Mouse (Mus musculus): ENCODE results near the gene Mrm3. TPM values are rescaled to one million over a fixed set of nuclear protein-coding genes. Genes with fewer than 3 reads are reported as not detected.
A peak's percentile ranks its signal among the peaks of the same experiment; 100 is the strongest.

The Mrm3 gene
- total and polyA plus RNA-seq, 3 experiments, result 11.9 to 23.4 (median 21.8) TPM

GRCm38 (mm10) chr11:76217390-76217800 is 26.1 kb upstream of the Mrm3 start, which contains the start of the genes Dbil5 and Gemin4:
TSS of gene Dbil5 (plus strand) at chr11:76217608.
TSS of gene Gemin4 (minus strand) at chr11:76217664.
- WGBS, result 2% methylated on average over 34 of the region's 35 CpGs
- intact Hi-C loops (cut with DNase I), result loop anchor here (1.0 to 5.0 kb wide), 3 partner anchors 15 to 135 kb away; partner anchors contain the start of genes Fam57a and Vps53
- Histone ChIP-seq H3K79me2 (replicated peaks; ENCODE audit: control insufficient read depth, insufficient read depth, low read length) (no peaks in the 10 kb centered on the region), H3K36me3 (ENCODE audit: control insufficient read depth, insufficient read depth, low read length) (no peaks in the 10 kb centered on the region), H3K27ac (peak within 1 kb of the TSS; percentile 92), H3K4me3 (peak within 1 kb of the TSS; percentile 93), H3K9ac (ENCODE audit: low read depth, low read length) (peak within 1 kb of the TSS; percentile 76), H3K4me1 (ENCODE audit: control insufficient read depth, insufficient read depth, low read length) (no peaks in the 10 kb centered on the region; the same call in none of the 2 replicates), H3K27me3 (ENCODE audit: control insufficient read depth, insufficient read depth, low read length) (no peaks in the 10 kb centered on the region)
- TF ChIP-seq EP300 (IDR thresholded peaks at IDR 0.05; ENCODE audit: insufficient read depth, low read depth, low read length), result peak; percentile 90
- TF ChIP-seq POLR2A (IDR thresholded peaks at IDR 0.05; ENCODE audit: insufficient read depth, low read depth, low read length), result peak; percentile 75
- TF ChIP-seq CTCF (IDR thresholded peaks at IDR 0.05), result peak; percentile 96
- peak; percentile 97 for DNase-seq

GRCm38 (mm10) chr11:76224631-76225030 is 18.9 kb upstream of the Mrm3 start:
- Histone ChIP-seq H3K79me2 (replicated peaks; ENCODE audit: control insufficient read depth, insufficient read depth, low read length) (no peaks in the 10 kb centered on the region), H3K9ac (ENCODE audit: low read depth, low read length) (no peak overlapping the region), H3K36me3 (ENCODE audit: control insufficient read depth, insufficient read depth, low read length) (no peaks in the 10 kb centered on the region), H3K27ac (no peak overlapping the region), H3K27me3 (ENCODE audit: control insufficient read depth, insufficient read depth, low read length) (no peaks in the 10 kb centered on the region), H3K4me3 (no peak overlapping the region), H3K4me1 (ENCODE audit: control insufficient read depth, insufficient read depth, low read length) (no peaks in the 10 kb centered on the region)
- WGBS, result 79% methylated on average over 5 of the region's 5 CpGs
- DNase-seq, result no peak
- TF ChIP-seq POLR2A (IDR thresholded peaks at IDR 0.05; ENCODE audit: insufficient read depth, low read depth, low read length) (no peak), CTCF (IDR thresholded peaks at IDR 0.05) (no peak), EP300 (IDR thresholded peaks at IDR 0.05; ENCODE audit: insufficient read depth, low read depth, low read length) (no peak)
- intact Hi-C loops (cut with DNase I), result no loop called here

GRCm38 (mm10) chr11:76225051-76225450 is 18.5 kb upstream of the Mrm3 start:
- no peaks in the 10 kb centered on the region for H3K27me3 ChIP-seq (ENCODE audit: control insufficient read depth, insufficient read depth, low read length)
- H3K4me1 ChIP-seq (ENCODE audit: control insufficient read depth, insufficient read depth, low read length), result no peaks in the 10 kb centered on the region
- no peak for TF ChIP-seq POLR2A (IDR thresholded peaks at IDR 0.05; ENCODE audit: insufficient read depth, low read depth, low read length)
- TF ChIP-seq EP300 (IDR thresholded peaks at IDR 0.05; ENCODE audit: insufficient read depth, low read depth, low read length), result no peak
- no peak for TF ChIP-seq CTCF (IDR thresholded peaks at IDR 0.05)
- H3K79me2 ChIP-seq (replicated peaks; ENCODE audit: control insufficient read depth, insufficient read depth, low read length), result no peaks in the 10 kb centered on the region
- intact Hi-C loops (cut with DNase I), result no loop called here
- no peak overlapping the region for H3K27ac ChIP-seq
- H3K4me3 ChIP-seq, result no peak overlapping the region
- H3K36me3 ChIP-seq (ENCODE audit: control insufficient read depth, insufficient read depth, low read length), result no peaks in the 10 kb centered on the region
- no peak for DNase-seq
- no peak overlapping the region for H3K9ac ChIP-seq (ENCODE audit: low read depth, low read length)

GRCm38 (mm10) chr11:76236136-76236535 is 7.4 kb upstream of the Mrm3 start:
- intact Hi-C loops (cut with DNase I), result no loop called here
- Histone ChIP-seq H3K9ac (ENCODE audit: low read depth, low read length) (no peak overlapping the region), H3K79me2 (replicated peaks; ENCODE audit: control insufficient read depth, insufficient read depth, low read length) (no peaks in the 10 kb centered on the region), H3K36me3 (ENCODE audit: control insufficient read depth, insufficient read depth, low read length) (no peaks in the 10 kb centered on the region), H3K27me3 (ENCODE audit: control insufficient read depth, insufficient read depth, low read length) (no peaks in the 10 kb centered on the region), H3K4me3 (no peak overlapping the region), H3K4me1 (ENCODE audit: control insufficient read depth, insufficient read depth, low read length) (0 out of 2 replicates have a peak, but pooled peaks cover 1% of the 10 kb centered on the region), H3K27ac (no peak overlapping the region)
- WGBS, result 87% methylated on average over 3 of the region's 3 CpGs
- TF ChIP-seq POLR2A (IDR thresholded peaks at IDR 0.05; ENCODE audit: insufficient read depth, low read depth, low read length), result no peak
- no peak for TF ChIP-seq CTCF (IDR thresholded peaks at IDR 0.05)
- TF ChIP-seq EP300 (IDR thresholded peaks at IDR 0.05; ENCODE audit: insufficient read depth, low read depth, low read length), result no peak
- DNase-seq, result no peak

- DNase-seq, result no peak
- Histone ChIP-seq H3K9ac (ENCODE audit: low read depth, low read length) (no peak overlapping the region), H3K27me3 (ENCODE audit: control insufficient read depth, insufficient read depth, low read length) (no peaks in the 10 kb centered on the region), H3K4me1 (ENCODE audit: control insufficient read depth, insufficient read depth, low read length) (peaks cover 3% of the 10 kb centered on the region), H3K79me2 (replicated peaks; ENCODE audit: control insufficient read depth, insufficient read depth, low read length) (no peaks in the 10 kb centered on the region), H3K27ac (no peak overlapping the region), H3K4me3 (no peak overlapping the region), H3K36me3 (ENCODE audit: control insufficient read depth, insufficient read depth, low read length) (peaks cover 2% of the 10 kb centered on the region; the same call in 1 of the 2 replicates)
- TF ChIP-seq EP300 (IDR thresholded peaks at IDR 0.05; ENCODE audit: insufficient read depth, low read depth, low read length) (no peak), POLR2A (IDR thresholded peaks at IDR 0.05; ENCODE audit: insufficient read depth, low read depth, low read length) (no peak), CTCF (IDR thresholded peaks at IDR 0.05) (no peak)
- WGBS, result 94% methylated on average over 2 of the region's 2 CpGs
- intact Hi-C loops (cut with DNase I), result no loop called here
Observed at GRCm38 (mm10) chr11:76239750-76240149, 3.8 kb upstream of the Mrm3 start.

- no peak for TF ChIP-seq CTCF (IDR thresholded peaks at IDR 0.05)
- TF ChIP-seq EP300 (IDR thresholded peaks at IDR 0.05; ENCODE audit: insufficient read depth, low read depth, low read length), result no peak
- TF ChIP-seq POLR2A (IDR thresholded peaks at IDR 0.05; ENCODE audit: insufficient read depth, low read depth, low read length), result no peak
- H3K4me3 ChIP-seq, result peak overlapping the region; percentile 93
- intact Hi-C loops (cut with DNase I), result no loop called here
- DNase-seq, result no peak
- peak overlapping the region; percentile 82 for H3K27ac ChIP-seq
- peak overlapping the region; percentile 63 for H3K9ac ChIP-seq (ENCODE audit: low read depth, low read length)
- peaks cover 2% of the 10 kb centered on the region; the same call in 1 of the 2 replicates for H3K36me3 ChIP-seq (ENCODE audit: control insufficient read depth, insufficient read depth, low read length)
- H3K4me1 ChIP-seq (ENCODE audit: control insufficient read depth, insufficient read depth, low read length), result peaks cover 3% of the 10 kb centered on the region
- H3K27me3 ChIP-seq (ENCODE audit: control insufficient read depth, insufficient read depth, low read length), result no peaks in the 10 kb centered on the region
- no peaks in the 10 kb centered on the region for H3K79me2 ChIP-seq (replicated peaks; ENCODE audit: control insufficient read depth, insufficient read depth, low read length)
- WGBS, result 3% methylated on average over 34 of the region's 34 CpGs
Observed at GRCm38 (mm10) chr11:76243811-76244546, 464 bp downstream of the Mrm3 start.

Data from heart, adult 2 months (tissue).